Mouse (Mus musculus): Measurements from ENCODE around the gene Zfp385b.

DNA sequence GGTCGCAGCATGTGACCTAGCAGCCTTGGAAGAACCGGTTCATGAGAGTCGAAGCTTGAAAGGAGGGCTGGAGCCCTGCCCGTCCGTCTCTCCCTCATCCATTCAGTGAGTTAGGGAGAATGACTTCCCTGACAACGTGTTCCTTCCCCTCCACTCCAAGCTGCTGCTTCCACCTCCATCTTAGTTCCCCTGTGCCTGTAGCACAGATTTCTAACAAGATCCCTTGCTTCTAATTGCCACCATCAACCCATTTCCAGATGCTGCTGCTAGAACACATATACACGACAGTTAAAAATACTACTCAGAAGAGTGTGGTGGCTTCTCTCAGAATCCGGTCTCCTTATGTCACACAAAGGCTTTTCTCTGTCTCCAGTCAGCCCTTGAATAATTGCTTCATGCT lies 266.8 kb downstream of the Zfp385b start:
- TF ChIP-seq CTCF (IDR thresholded peaks at IDR 0.05; ENCODE audit: low read depth, low read length) (no peak), POLR2A (IDR thresholded peaks at IDR 0.05; ENCODE audit: extremely low read depth, insufficient read depth, low read length) (no peak)
